Mouse (Mus musculus) MEL (cell line): ENCODE measurements around the gene Stk11. TPM values are rescaled to one million over a fixed set of nuclear protein-coding genes. Genes with fewer than 3 reads are reported as not detected.
A peak's percentile ranks its signal among the peaks of the same experiment; 100 is the strongest.

Experiments
- DNase-seq: peaks from one replicate; pipeline ENCODE4 v3.0.0; 2011; ENCODE audit warnings: low read depth, low spot score
- H3K27ac ChIP-seq: 2 replicates; pipeline ENCODE4 v1.5.1; 2012; ENCODE audit warnings: low read depth, mild to moderate bottlenecking, control low read depth, low read length, moderate library complexity; ENCODE audit not compliant: control insufficient read depth
- H3K27me3 ChIP-seq, 2 experiments: fragments of 150-350 bp in 1 of 2; sonication (generic) in 1 of 2; 2 replicates each; pipeline ENCODE4 v1.6.1; 2012; ENCODE audit warnings: low read length in 2 of 2, mild to moderate bottlenecking in 2 of 2, improper control_type of control experiment in 1 of 2, moderate library complexity in 1 of 2; ENCODE audit not compliant: insufficient read depth in 2 of 2, control insufficient read depth in 1 of 2
- H3K36me3 ChIP-seq, 2 experiments: 2 replicates each; pipeline ENCODE4 v1.6.1; 2012 to 2014; ENCODE audit warnings: low read length in 2 of 2, improper control_type of control experiment in 1 of 2, inconsistent platforms in 1 of 2, mild to moderate bottlenecking in 1 of 2; ENCODE audit not compliant: insufficient read depth in 2 of 2, control insufficient read depth in 1 of 2
- H3K4me1 ChIP-seq, 2 experiments: fragments of 150-350 bp in 1 of 2; sonication (generic) in 1 of 2; 2 replicates each; pipeline ENCODE4 v1.6.1; 2012; ENCODE audit warnings: low read length in 2 of 2, improper control_type of control experiment in 1 of 2, mild to moderate bottlenecking in 1 of 2; ENCODE audit not compliant: insufficient read depth in 2 of 2, control insufficient read depth in 1 of 2
- H3K4me3 ChIP-seq, 2 experiments: fragments of 150-350 bp in 1 of 2; sonication (generic) in 1 of 2; 2 replicates each; pipeline ENCODE4 v1.5.1; 2012; ENCODE audit warnings: low read depth in 2 of 2, low read length in 2 of 2, mild to moderate bottlenecking in 2 of 2, moderate library complexity in 2 of 2, control low read depth in 1 of 2, improper control_type of control experiment in 1 of 2; ENCODE audit not compliant: control insufficient read depth in 1 of 2, insufficient read depth in 1 of 2
- H3K79me2 ChIP-seq: 2 replicates; pipeline ENCODE4 v1.6.1; 2012; ENCODE audit warnings: mild to moderate bottlenecking, low read length, moderate library complexity; ENCODE audit not compliant: control insufficient read depth, poor library complexity, insufficient read depth
- H3K9ac ChIP-seq: 2 replicates; pipeline ENCODE4 v1.6.1; 2012; ENCODE audit warnings: low read depth, mild to moderate bottlenecking, control low read depth, low read length, moderate library complexity; ENCODE audit not compliant: control insufficient read depth, poor library complexity, severe bottlenecking
- H3K9me3 ChIP-seq: fragments of 150-350 bp; sonication (generic); replicated peaks from 2 replicates; pipeline ENCODE4 v1.6.1; 2012; ENCODE audit warnings: mild to moderate bottlenecking, low read length, improper control_type of control experiment, moderate library complexity; ENCODE audit not compliant: insufficient read depth
- CTCF ChIP-seq, 3 experiments: IDR thresholded peaks in 2 of 3; conservative IDR thresholded peaks in 1 of 3; 2 replicates each; pipeline ENCODE4 v1.5.1; 2011 to 2012; ENCODE audit warnings: low read length in 3 of 3, low read depth in 2 of 3, mild to moderate bottlenecking in 2 of 3, improper control_type of control experiment in 1 of 3, inconsistent platforms in 1 of 3, mixed read lengths in 1 of 3, moderate library complexity in 1 of 3; ENCODE audit not compliant: control insufficient read depth in 1 of 3, insufficient read depth in 1 of 3, poor library complexity in 1 of 3, severe bottlenecking in 1 of 3
- E2F4 ChIP-seq: IDR thresholded peaks from 2 replicates; pipeline ENCODE4 v1.6.1; 2011; ENCODE audit warnings: low read depth, low read length, improper control_type of control experiment, borderline replicate concordance
- EP300 ChIP-seq, 2 experiments: IDR thresholded peaks; 2 replicates each; pipeline ENCODE4 v1.6.1; 2011; ENCODE audit warnings: improper control_type of control experiment in 2 of 2, low read length in 2 of 2, low read depth in 1 of 2, mild to moderate bottlenecking in 1 of 2
- ETS1 ChIP-seq: IDR thresholded peaks from 2 replicates; pipeline ENCODE4 v1.6.1; 2012; ENCODE audit warnings: low read depth, mild to moderate bottlenecking, inconsistent platforms, low read length, improper control_type of control experiment, moderate library complexity
- GABPA ChIP-seq: IDR thresholded peaks from 2 replicates; pipeline ENCODE4 v1.6.1; 2012; ENCODE audit warnings: low read depth, mild to moderate bottlenecking, inconsistent platforms, low read length, improper control_type of control experiment, moderate library complexity
- HCFC1 ChIP-seq: IDR thresholded peaks from 2 replicates; pipeline ENCODE4 v1.6.1; 2012; ENCODE audit warnings: low read depth, mild to moderate bottlenecking, inconsistent platforms, low read length, improper control_type of control experiment, moderate library complexity
- KAT2A ChIP-seq: conservative IDR thresholded peaks from 2 replicates; pipeline ENCODE4 v1.6.1; 2012; ENCODE audit warnings: low read depth, low read length, improper control_type of control experiment, inconsistent platforms
- MAFK ChIP-seq: IDR thresholded peaks from 2 replicates; pipeline ENCODE4 v1.6.1; 2011; ENCODE audit warnings: low read depth, mild to moderate bottlenecking, low read length, improper control_type of control experiment, borderline replicate concordance
- MYB ChIP-seq: IDR thresholded peaks from 2 replicates; pipeline ENCODE4 v1.6.1; 2011; ENCODE audit warnings: mild to moderate bottlenecking, low read depth, low read length, improper control_type of control experiment
- MYC ChIP-seq: IDR thresholded peaks from 2 replicates; pipeline ENCODE4 v1.6.1; 2011; ENCODE audit warnings: low read depth, mild to moderate bottlenecking, low read length, improper control_type of control experiment, moderate library complexity
- RAD21 ChIP-seq: IDR thresholded peaks from 2 replicates; pipeline ENCODE4 v1.6.1; 2011; ENCODE audit warnings: mild to moderate bottlenecking, low read depth, low read length, improper control_type of control experiment
- RCOR1 ChIP-seq: IDR thresholded peaks from 2 replicates; pipeline ENCODE4 v1.6.1; 2012; ENCODE audit warnings: low read depth, mild to moderate bottlenecking, inconsistent platforms, low read length, improper control_type of control experiment
- SIN3A ChIP-seq: IDR thresholded peaks from 2 replicates; pipeline ENCODE4 v1.6.1; 2012; ENCODE audit warnings: low read length, improper control_type of control experiment, inconsistent platforms
- SMC3 ChIP-seq: IDR thresholded peaks from 2 replicates; pipeline ENCODE4 v1.6.1; 2011; ENCODE audit warnings: low read depth, low read length, improper control_type of control experiment
- USF2 ChIP-seq, 2 experiments: IDR thresholded peaks; 2 replicates each; pipeline ENCODE4 v1.6.1; 2011 to 2012; ENCODE audit warnings: improper control_type of control experiment in 2 of 2, low read length in 2 of 2, borderline replicate concordance in 1 of 2, inconsistent platforms in 1 of 2, low read depth in 1 of 2, mild to moderate bottlenecking in 1 of 2; ENCODE audit not compliant: insufficient read depth in 1 of 2
- ZC3H11A ChIP-seq: IDR thresholded peaks from 2 replicates; pipeline ENCODE4 v1.6.1; 2012; ENCODE audit warnings: low read depth, mild to moderate bottlenecking, inconsistent platforms, low read length, improper control_type of control experiment
- ZNF384 ChIP-seq: IDR thresholded peaks from 2 replicates; pipeline ENCODE4 v1.6.1; 2012; ENCODE audit warnings: low read depth, mild to moderate bottlenecking, inconsistent platforms, low read length, improper control_type of control experiment
- polyA plus RNA-seq, 2 experiments: library from polyadenylated mRNA; stranded (reverse) in 1 of 2; unstranded in 1 of 2; fragments of >175 nt in 1 of 2; fragments of >200 nt in 1 of 2; gene quantifications; 2 replicates each; pipeline versions ENCODE4 v1.2.1 to v1.2.4; 2012; ENCODE audit warnings: low replicate concordance in 2 of 2, low read depth in 1 of 2; ENCODE audit not compliant: insufficient read length in 2 of 2, insufficient read depth in 1 of 2, missing spikeins in 1 of 2
- total RNA-seq: library from RNA; depleted of rRNA; stranded (reverse); fragments of 300-350 nt; gene quantifications from 2 replicates; pipeline ENCODE4 v1.2.3, GENCODE M21; 2012

Stk11 gene
- total and polyA plus RNA-seq, 3 experiments, result 108 to 188 TPM; not detected in 1

DNA sequence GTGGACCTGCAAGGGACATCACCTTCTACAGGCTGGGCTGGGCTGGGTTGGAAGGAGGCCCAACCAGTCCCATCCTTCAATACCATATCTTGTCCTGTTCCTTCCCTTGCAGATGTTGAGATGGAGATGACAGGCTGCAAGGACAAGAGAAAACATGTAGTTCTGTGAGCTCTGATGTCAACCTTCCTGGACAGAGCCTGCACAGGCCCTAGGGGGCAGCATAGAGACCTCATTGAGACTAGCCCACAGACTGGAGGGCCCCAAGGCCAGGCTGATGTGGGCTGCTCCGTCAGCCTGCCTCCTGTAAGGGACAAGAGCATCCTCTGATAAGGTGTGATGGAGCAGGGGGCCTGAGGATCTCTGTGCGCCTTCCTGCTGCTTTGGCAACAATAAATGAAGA is 59.1 kb downstream of the Stk11 start:
- Histone ChIP-seq H3K4me3 (no peak overlapping the region), H3K79me2 (peaks cover 4% of the 10 kb centered on the region; the same call in 1 of the 2 replicates), H3K9me3 (no peaks in the 10 kb centered on the region), H3K27ac (no peak overlapping the region), H3K4me1 (peaks cover 0 to 6% of the 10 kb centered on the region in 2 experiments; a peak in 1 of 4 replicates), H3K27me3 (peaks cover 6% of the 10 kb centered on the region in 2 experiments), H3K36me3 (peaks cover 0 to 8% of the 10 kb centered on the region in 2 experiments; a peak in 2 of 4 replicates), H3K9ac (no peak overlapping the region)
- peak; percentile 83 for DNase-seq
- TF ChIP-seq ETS1, result no peak
- TF ChIP-seq ZC3H11A, result no peak
- TF ChIP-seq KAT2A, result no peak
- TF ChIP-seq ZNF384, result peak; percentile 8; the same call in 1 of the 2 replicates
- TF ChIP-seq RCOR1, result no peak
- no peak for TF ChIP-seq MAFK
- 0 out of 2 replicates have a peak, but pooled peaks have one; percentile 10 for TF ChIP-seq GABPA
- TF ChIP-seq HCFC1, result no peak
- TF ChIP-seq RAD21, result peak; percentile 26
- TF ChIP-seq E2F4, result no peak
- no peak for TF ChIP-seq USF2 (IDR thresholded peaks at IDR 0.05; ENCODE audit: borderline replicate concordance in 1 of 2, insufficient read depth in 1 of 2, low read depth in 1 of 2, low read length in 2 of 2)
- peak; percentile 39; the same call in 1 of the 2 replicates for TF ChIP-seq SIN3A
- TF ChIP-seq CTCF (IDR thresholded peaks at IDR 0.05 in 2 of 3, conservative IDR thresholded peaks at IDR 0.05 in 1 of 3; ENCODE audit: control insufficient read depth in 1 of 3, insufficient read depth in 1 of 3, low read depth in 2 of 3, low read length in 3 of 3, poor library complexity in 1 of 3, severe bottlenecking in 1 of 3), result peak; percentile 75 to 78 (median 77)
- peak; percentile 52 for TF ChIP-seq SMC3
- no peak for TF ChIP-seq EP300 (IDR thresholded peaks at IDR 0.05; ENCODE audit: low read depth in 1 of 2, low read length in 2 of 2)
- no peak for TF ChIP-seq MYC

DNA sequence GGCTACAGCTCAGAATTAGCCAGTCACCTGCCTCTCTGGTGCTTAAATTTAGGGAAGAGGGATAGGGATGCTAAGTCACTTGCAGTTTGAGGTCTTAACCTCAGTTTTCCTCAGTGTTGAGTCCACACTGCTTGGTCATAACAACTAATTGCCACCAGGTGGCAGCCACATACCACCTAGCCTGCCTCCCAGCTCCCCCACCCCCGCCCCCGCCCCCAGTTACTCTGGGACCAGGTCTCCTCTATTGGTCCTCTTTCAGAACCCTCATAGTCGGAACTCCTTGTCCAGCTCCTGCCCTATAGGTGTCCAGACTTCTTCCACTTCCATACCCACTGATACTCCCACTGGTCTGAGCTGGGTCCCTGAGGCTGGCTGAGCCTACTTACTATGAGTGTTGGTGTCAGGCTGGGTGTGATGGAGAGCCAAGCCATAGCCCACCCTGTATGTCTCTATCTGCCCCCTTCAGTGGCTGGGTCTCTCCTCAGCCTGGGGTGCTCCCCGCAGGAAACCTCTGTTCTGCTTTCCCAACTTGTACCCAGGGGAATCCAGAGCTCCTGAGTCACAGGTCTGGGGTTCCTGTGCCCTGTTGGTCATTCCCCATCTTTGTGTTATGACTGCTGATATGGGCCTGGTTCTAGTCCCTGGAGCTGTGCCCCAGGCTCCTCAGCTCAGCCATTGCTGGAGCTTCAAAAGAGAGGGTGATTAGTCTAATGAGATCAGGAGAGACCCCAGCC is 60.1 kb downstream of the Stk11 start:
- TF ChIP-seq CTCF (IDR thresholded peaks at IDR 0.05 in 2 of 3, conservative IDR thresholded peaks at IDR 0.05 in 1 of 3; ENCODE audit: control insufficient read depth in 1 of 3, insufficient read depth in 1 of 3, low read depth in 2 of 3, low read length in 3 of 3, poor library complexity in 1 of 3, severe bottlenecking in 1 of 3) (peak; percentile 62 to 85 (median 77)), SMC3 (peak; percentile 69), ZC3H11A (peak; percentile 45; the same call in 1 of the 2 replicates), MYB (no peak), ZNF384 (no peak), RAD21 (peak; percentile 63)
- H3K4me1 ChIP-seq, result peaks cover 0 to 6% of the 10 kb centered on the region in 2 experiments; a peak in 1 of 4 replicates
- H3K9me3 ChIP-seq, result no peaks in the 10 kb centered on the region
- H3K27me3 ChIP-seq, result peaks cover 9 to 12% of the 10 kb centered on the region in 2 experiments
- H3K79me2 ChIP-seq, result peaks cover 4% of the 10 kb centered on the region; the same call in 1 of the 2 replicates
- no peak overlapping the region for H3K9ac ChIP-seq
- peaks cover 0 to 8% of the 10 kb centered on the region in 2 experiments; a peak in 2 of 4 replicates for H3K36me3 ChIP-seq
- DNase-seq, result peak; percentile 67
- no peak overlapping the region for H3K4me3 ChIP-seq
- H3K27ac ChIP-seq, result no peak overlapping the region
